ENCODE assay signal across 19 mouse cellular contexts in genomic region chr6:125838121-125838520, GRCm38 (mm10).
A peak's percentile ranks its signal among the peaks of the same experiment; 100 is the strongest.
DNase-seq lines count a peak whose midpoint lies in the region; ATAC-seq lines count a peak whose summit lies in the region.
"Had no signal": no experiment of that assay in that cellular context is flagged by ENCODE, and none has a peak within 500 bp of the region (broad histone marks: within the 10 kb centered on the region; RNA-seq: fewer than 3 reads in every experiment).

No protein-coding gene starts in this region.

- peak; percentile 5 to 70 for DNase-seq in adrenal gland, adult (ENCODE audit: inconsistent age in 2 of 2, low spot score in 1 of 2)
- no peak for DNase-seq in adrenal gland, postnatal 10 days
- DNase-seq in ovary, postnatal 36 days (ENCODE audit: low spot score) = peak; percentile 11
- no peak for DNase-seq in ovary, postnatal 10 days (ENCODE audit: low spot score)
- DNase-seq in mesoderm, embryonic 11.5 days (ENCODE audit: low read depth, low spot score) = peak; percentile 43
- DNase-seq in thymus, postnatal 10 days (ENCODE audit: low spot score in 2 of 2) = no peak
- DNase-seq in hindbrain, embryonic 14.5 days (ENCODE audit: low spot score) = no peak
- DNase-seq: cerebellum, adult 2 months; forebrain, postnatal 0 days; gastrocnemius, postnatal 10 days; layer of hippocampus, postnatal 36 days; left cerebral cortex, postnatal 4 days; liver, embryonic 13.5 days; thymus, postnatal 36 days had no signal

- no peak overlapping the region for H3K4me2 ChIP-seq in kidney, embryonic 14.5 days (replicated peaks; ENCODE audit: low read depth, low read length)
- no peak overlapping the region for H3K4me2 ChIP-seq in hindbrain, embryonic 14.5 days (replicated peaks)
- H3K4me2 ChIP-seq: hindbrain, embryonic 15.5 days; liver, embryonic 13.5 days had no signal

- no peak overlapping the region for H3K4me3 ChIP-seq in kidney, embryonic 14.5 days (ENCODE audit: low read length)
- H3K4me3 ChIP-seq in hindbrain, embryonic 14.5 days (replicated peaks; ENCODE audit: low read length) = no peak overlapping the region
- H3K4me3 ChIP-seq: erythroblast, embryonic 14.5 days; hindbrain, embryonic 15.5 days; liver, embryonic 13.5 days; megakaryocyte, embryonic 14.5 days had no signal

- no peak overlapping the region for H3K9ac ChIP-seq in kidney, embryonic 14.5 days (ENCODE audit: low read depth, low read length)
- H3K9ac ChIP-seq in hindbrain, embryonic 14.5 days = no peak overlapping the region
- H3K9ac ChIP-seq: forebrain, postnatal 0 days; hindbrain, embryonic 15.5 days; liver, embryonic 13.5 days had no signal

- no peak overlapping the region for H3K27ac ChIP-seq in kidney, embryonic 14.5 days (ENCODE audit: low read depth, low read length)
- no peak overlapping the region for H3K27ac ChIP-seq in hindbrain, embryonic 14.5 days
- H3K27ac ChIP-seq: hindbrain, embryonic 15.5 days; liver, embryonic 13.5 days; stomach, postnatal 0 days had no signal

- 0 out of 2 replicates have a peak, but pooled peaks have one; percentile 49 for ATAC-seq in kidney, embryonic 14.5 days (ENCODE audit: low FRiP score, low TSS enrichment)
- ATAC-seq in hindbrain, embryonic 14.5 days (ENCODE audit: low FRiP score) = no peak
- ATAC-seq: forebrain, postnatal 0 days had no signal

- no peaks in the 10 kb centered on the region for H3K4me1 ChIP-seq in kidney, embryonic 14.5 days (ENCODE audit: control insufficient read depth, insufficient read depth, low read length)
- H3K4me1 ChIP-seq in hindbrain, embryonic 14.5 days (replicated peaks; ENCODE audit: control insufficient read depth, insufficient read depth, low read length) = no peaks in the 10 kb centered on the region
- H3K4me1 ChIP-seq: hindbrain, embryonic 15.5 days; liver, embryonic 13.5 days; megakaryocyte, embryonic 14.5 days had no signal

- WGBS in kidney, embryonic 14.5 days = 18% methylated on average over 4 of the region's 4 CpGs
- WGBS in hindbrain, embryonic 14.5 days = 73% methylated on average over 4 of the region's 4 CpGs

- no peaks in the 10 kb centered on the region for H3K27me3 ChIP-seq in kidney, embryonic 14.5 days (ENCODE audit: control insufficient read depth, insufficient read depth, low read length)
- H3K27me3 ChIP-seq in hindbrain, embryonic 14.5 days (ENCODE audit: control insufficient read depth, insufficient read depth, low read length) = no peaks in the 10 kb centered on the region
- H3K27me3 ChIP-seq: hindbrain, embryonic 15.5 days; liver, embryonic 13.5 days; megakaryocyte, embryonic 14.5 days had no signal

- no peaks in the 10 kb centered on the region for H3K9me3 ChIP-seq in kidney, embryonic 14.5 days (ENCODE audit: control insufficient read depth, low read length)
- no peaks in the 10 kb centered on the region for H3K9me3 ChIP-seq in hindbrain, embryonic 14.5 days (ENCODE audit: control insufficient read depth, low read length)
- H3K9me3 ChIP-seq: hindbrain, embryonic 15.5 days; liver, embryonic 13.5 days had no signal

- H3K36me3 ChIP-seq in kidney, embryonic 14.5 days (ENCODE audit: control insufficient read depth, insufficient read depth, low read length) = no peaks in the 10 kb centered on the region
- no peaks in the 10 kb centered on the region for H3K36me3 ChIP-seq in hindbrain, embryonic 14.5 days (replicated peaks; ENCODE audit: control insufficient read depth, insufficient read depth)
- H3K36me3 ChIP-seq: hindbrain, embryonic 15.5 days; liver, embryonic 13.5 days had no signal

Comparison
In these comparisons a context has a peak if more than half of its experiments do, and no peak if none do; other contexts are left out.
1. DNase-seq: peak in adrenal gland, adult (2 of 2), ovary, postnatal 36 days (single experiment) and mesoderm, embryonic 11.5 days (single experiment); none in adrenal gland, postnatal 10 days (single experiment), ovary, postnatal 10 days (single experiment), thymus, postnatal 10 days (0 of 2) and hindbrain, embryonic 14.5 days (single experiment).